Mouse (Mus musculus) gastrocnemius, adult 8-10 months (tissue): ENCODE measurements around the gene Hic1. TPM values are rescaled to one million over a fixed set of nuclear protein-coding genes. Genes with fewer than 3 reads are reported as not detected.
A peak's percentile ranks its signal among the peaks of the same experiment; 100 is the strongest.

Source experiments
- DNase-seq, 2 experiments: peaks; one replicate each; pipeline ENCODE4 v3.0.0; 2022; ENCODE audit warnings: low spot score in 2 of 2
- total RNA-seq, 4 experiments: library from RNA; stranded (reverse); gene quantifications; 2 replicates each; pipeline ENCODE4 v1.2.4; 2022

The Hic1 gene
- total RNA-seq, 4 experiments from 2014 or later, result 2.7 to 5.0 (median 4.0) TPM

- DNase-seq, result no peak
These were observed 1.4 kb downstream of the Hic1 start for GRCm38 (mm10) chr11:75167643-75168589.

- DNase-seq, result no peak
These were observed 2.3 kb downstream of the Hic1 start for GRCm38 (mm10) chr11:75166861-75167642.

- no peak for DNase-seq
These were observed 3.0 kb downstream of the Hic1 start for GRCm38 (mm10) chr11:75166193-75166842.

GRCm38 (mm10) chr11:75165441-75166192 lies 3.7 kb downstream of the Hic1 start:
- DNase-seq, result peak in 1 of 2 experiments; percentile 76

- no peak for DNase-seq
These were observed 4.6 kb downstream of the Hic1 start for GRCm38 (mm10) chr11:75164750-75165149.

- no peak for DNase-seq
These were observed 5.3 kb downstream of the Hic1 start for GRCm38 (mm10) chr11:75164051-75164450.

GRCm38 (mm10) chr11:75163379-75163778 lies 5.9 kb downstream of the Hic1 start:
- no peak for DNase-seq

- no peak for DNase-seq
These were observed 6.7 kb downstream of the Hic1 start for GRCm38 (mm10) chr11:75162591-75163080.

GRCm38 (mm10) chr11:75161417-75162008 lies 7.8 kb downstream of the Hic1 start:
- DNase-seq, result no peak

- no peak for DNase-seq
These were observed 8.4 kb downstream of the Hic1 start for GRCm38 (mm10) chr11:75160954-75161353.

- no peak for DNase-seq
These were observed 9.8 kb downstream of the Hic1 start for GRCm38 (mm10) chr11:75159564-75159963.

- DNase-seq, result no peak
These were observed 10.9 kb downstream of the Hic1 start for GRCm38 (mm10) chr11:75158432-75158831.

GRCm38 (mm10) chr11:75157901-75158300 lies 11.4 kb downstream of the Hic1 start:
- no peak for DNase-seq

GRCm38 (mm10) chr11:75157037-75157436 lies 12.3 kb downstream of the Hic1 start:
- no peak for DNase-seq

GRCm38 (mm10) chr11:75156416-75156815 lies 12.9 kb downstream of the Hic1 start:
- no peak for DNase-seq

- no peak for DNase-seq
These were observed 13.3 kb downstream of the Hic1 start for GRCm38 (mm10) chr11:75155985-75156384.

GRCm38 (mm10) chr11:75154053-75154585 lies 15.2 kb downstream of the Hic1 start:
- no peak for DNase-seq

- no peak for DNase-seq
These were observed 16.4 kb downstream of the Hic1 start for GRCm38 (mm10) chr11:75152603-75153557.

- no peak for DNase-seq
These were observed 19.0 kb downstream of the Hic1 start for GRCm38 (mm10) chr11:75150346-75150745.
